Mouse (Mus musculus) G1E (cell line): ENCODE data around the gene Gm20683. TPM values are rescaled to one million over a fixed set of nuclear protein-coding genes. Genes with fewer than 3 reads are reported as not detected.

Experiments
- ATAC-seq: 2 replicates; pipeline ENCODE4 v1.8.0; 2016; ENCODE audit warnings: mild to moderate bottlenecking; ENCODE audit not compliant: insufficient number of reproducible peaks, poor library complexity, low FRiP score, severe bottlenecking; ENCODE audit errors: extremely low read depth
- DNase-seq: peaks from one replicate; pipeline ENCODE4 v3.0.0; 2012; ENCODE audit warnings: low spot score
- H3K27me3 ChIP-seq: 2 replicates; pipeline ENCODE4 v1.6.1; 2012; ENCODE audit warnings: mild to moderate bottlenecking, low read length, inconsistent platforms; ENCODE audit not compliant: insufficient read depth
- H3K36me3 ChIP-seq: replicated peaks from 2 replicates; pipeline ENCODE3; 2012; ENCODE audit warnings: mild to moderate bottlenecking, inconsistent platforms
- H3K4me1 ChIP-seq: 2 replicates; pipeline ENCODE4 v1.6.1; 2012; ENCODE audit warnings: low read depth, low read length, inconsistent platforms, mixed read lengths; ENCODE audit not compliant: insufficient read depth
- H3K4me3 ChIP-seq: 2 replicates; pipeline ENCODE4 v1.5.1; 2012; ENCODE audit warnings: low read depth, mild to moderate bottlenecking, inconsistent platforms, low read length, moderate library complexity, mixed read lengths
- H3K9me3 ChIP-seq: replicated peaks from 2 replicates; pipeline ENCODE4 v1.6.1; 2012; ENCODE audit warnings: inconsistent platforms
- CTCF ChIP-seq: IDR thresholded peaks from 2 replicates; pipeline ENCODE4 v1.5.1; 2012; ENCODE audit warnings: low read depth, low read length, inconsistent platforms, mixed read lengths
- GATA1 ChIP-seq: IDR thresholded peaks from 2 replicates; pipeline ENCODE4 v1.6.1; 2012; ENCODE audit warnings: borderline replicate concordance, low read length, inconsistent platforms, mixed read lengths
- GATA2 ChIP-seq: IDR thresholded peaks from 2 replicates; pipeline ENCODE4 v1.6.1; 2012; ENCODE audit warnings: low read depth, low read length, inconsistent platforms, borderline replicate concordance
- POLR2AphosphoS5 ChIP-seq: IDR thresholded peaks from 2 replicates; pipeline ENCODE4 v1.6.1; 2012; ENCODE audit warnings: low read depth, low read length, inconsistent platforms; ENCODE audit not compliant: insufficient replicate concordance
- TAL1 ChIP-seq: conservative IDR thresholded peaks from 2 replicates; pipeline ENCODE4 v1.6.1; 2012; ENCODE audit warnings: low read depth, low read length, inconsistent platforms, mixed read lengths
- polyA plus RNA-seq: library from polyadenylated mRNA; stranded (reverse); fragments of >175 nt; gene quantifications from 2 replicates; pipeline ENCODE4 v1.2.3, GENCODE M21; 2012
- total RNA-seq, 2 experiments: library from RNA; stranded (forward) in 1 of 2; stranded (reverse) in 1 of 2; fragments of 200-1000 nt in 1 of 2; fragments of >200 nt in 1 of 2; fragmentation: Nextera tagmentation in 1 of 2; gene quantifications; 2 replicates each; pipeline ENCODE4 v1.2.3; 2014 to 2017

Gene Gm20683
- total and polyA plus RNA-seq, 3 experiments = 1.1 to 12.4 (median 3.0) TPM

DNA sequence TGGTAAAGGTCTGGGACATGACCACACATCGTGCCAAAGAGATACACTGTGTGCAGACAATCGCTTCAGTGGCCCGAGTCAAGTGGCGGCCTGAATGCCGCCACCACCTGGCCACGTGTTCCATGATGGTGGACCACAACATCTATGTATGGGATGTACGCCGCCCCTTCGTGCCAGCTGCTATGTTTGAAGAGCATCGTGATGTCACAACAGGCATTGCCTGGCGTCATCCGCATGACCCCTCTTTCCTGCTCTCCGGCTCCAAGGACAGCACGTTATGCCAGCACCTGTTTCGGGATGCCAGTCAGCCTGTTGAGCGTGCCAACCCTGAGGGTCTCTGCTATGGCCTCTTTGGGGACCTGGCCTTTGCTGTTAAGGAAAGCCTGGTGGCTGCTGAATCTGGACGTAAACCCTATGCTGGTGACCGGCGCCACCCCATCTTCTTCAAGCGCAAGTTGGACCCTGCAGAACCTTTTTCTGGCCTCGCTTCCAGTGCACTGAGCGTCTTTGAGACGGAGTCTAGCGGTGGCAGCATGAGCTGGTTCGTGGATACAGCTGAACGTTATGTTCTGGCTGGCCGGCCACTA lies 15.5 kb downstream of the Gm20683 start:
- no peak for DNase-seq
- Histone ChIP-seq H3K4me3 (peak overlapping the region; percentile 9; the same call in 1 of the 2 replicates), H3K27me3 (no peaks in the 10 kb centered on the region), H3K36me3 (peaks cover 71% of the 10 kb centered on the region), H3K4me1 (peaks cover 76% of the 10 kb centered on the region), H3K9me3 (no peaks in the 10 kb centered on the region)
- no peak for ATAC-seq
- TF ChIP-seq GATA1 (no peak), CTCF (no peak), GATA2 (no peak), TAL1 (no peak), POLR2AphosphoS5 (no peak)

- H3K4me1 ChIP-seq = peaks cover 69% of the 10 kb centered on the region
- no peak for ATAC-seq
- peaks cover 63% of the 10 kb centered on the region for H3K36me3 ChIP-seq
- TF ChIP-seq POLR2AphosphoS5 (no peak), CTCF (no peak), GATA2 (no peak), GATA1 (no peak), TAL1 (no peak)
- H3K27me3 ChIP-seq = peaks cover 5% of the 10 kb centered on the region
- DNase-seq = no peak
- H3K9me3 ChIP-seq = no peaks in the 10 kb centered on the region
- H3K4me3 ChIP-seq = peak overlapping the region; percentile 78; the same call in 1 of the 2 replicates
These were observed 16.3 kb downstream of the Gm20683 start for GRCm38 (mm10) chr17:25825311-25825710.

- TF ChIP-seq GATA2 (no peak), POLR2AphosphoS5 (no peak), CTCF (no peak), TAL1 (no peak), GATA1 (no peak)
- no peak for ATAC-seq
- Histone ChIP-seq H3K4me3 (peak overlapping the region; percentile 78), H3K36me3 (peaks cover 55% of the 10 kb centered on the region), H3K9me3 (no peaks in the 10 kb centered on the region), H3K4me1 (peaks cover 65% of the 10 kb centered on the region), H3K27me3 (peaks cover 13% of the 10 kb centered on the region)
- peak; percentile 57 for DNase-seq
These were observed 17.0 kb downstream of the Gm20683 start for GRCm38 (mm10) chr17:25824362-25825142.

DNA sequence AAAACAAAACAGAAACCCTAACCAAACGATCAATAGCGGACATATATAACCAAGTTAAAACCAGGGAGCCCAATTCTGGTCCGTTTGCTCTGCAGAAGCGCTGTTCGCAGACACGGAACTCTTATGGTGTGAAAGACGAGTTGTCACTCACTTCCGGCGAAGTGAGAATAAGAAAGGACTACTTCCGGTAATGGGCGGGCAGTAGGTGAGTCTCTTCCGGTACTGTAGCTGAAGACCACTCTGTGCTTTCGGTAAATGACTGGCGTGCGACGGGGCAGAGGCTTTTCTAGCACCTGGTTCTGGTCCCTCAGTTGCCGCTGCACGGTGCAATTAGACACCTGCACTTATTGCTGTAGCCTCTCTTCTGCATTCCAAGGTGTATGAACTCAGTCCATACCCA lies 18.1 kb downstream of the Gm20683 start, which contains the start of gene Wdr24:
Wdr24 (plus strand) TSS at position 176 of the 400 bp plus-strand sequence.
- Histone ChIP-seq H3K36me3 (peaks cover 44% of the 10 kb centered on the region), H3K27me3 (peaks cover 24% of the 10 kb centered on the region), H3K4me3 (peak within 1 kb of the TSS; percentile 78), H3K4me1 (peaks cover 62% of the 10 kb centered on the region), H3K9me3 (no peaks in the 10 kb centered on the region)
- ATAC-seq = peak; percentile 65
- TF ChIP-seq GATA2 = no peak
- TF ChIP-seq POLR2AphosphoS5 = no peak
- no peak for TF ChIP-seq CTCF
- no peak for TF ChIP-seq TAL1
- TF ChIP-seq GATA1 = no peak
- peak; percentile 75 for DNase-seq

DNA sequence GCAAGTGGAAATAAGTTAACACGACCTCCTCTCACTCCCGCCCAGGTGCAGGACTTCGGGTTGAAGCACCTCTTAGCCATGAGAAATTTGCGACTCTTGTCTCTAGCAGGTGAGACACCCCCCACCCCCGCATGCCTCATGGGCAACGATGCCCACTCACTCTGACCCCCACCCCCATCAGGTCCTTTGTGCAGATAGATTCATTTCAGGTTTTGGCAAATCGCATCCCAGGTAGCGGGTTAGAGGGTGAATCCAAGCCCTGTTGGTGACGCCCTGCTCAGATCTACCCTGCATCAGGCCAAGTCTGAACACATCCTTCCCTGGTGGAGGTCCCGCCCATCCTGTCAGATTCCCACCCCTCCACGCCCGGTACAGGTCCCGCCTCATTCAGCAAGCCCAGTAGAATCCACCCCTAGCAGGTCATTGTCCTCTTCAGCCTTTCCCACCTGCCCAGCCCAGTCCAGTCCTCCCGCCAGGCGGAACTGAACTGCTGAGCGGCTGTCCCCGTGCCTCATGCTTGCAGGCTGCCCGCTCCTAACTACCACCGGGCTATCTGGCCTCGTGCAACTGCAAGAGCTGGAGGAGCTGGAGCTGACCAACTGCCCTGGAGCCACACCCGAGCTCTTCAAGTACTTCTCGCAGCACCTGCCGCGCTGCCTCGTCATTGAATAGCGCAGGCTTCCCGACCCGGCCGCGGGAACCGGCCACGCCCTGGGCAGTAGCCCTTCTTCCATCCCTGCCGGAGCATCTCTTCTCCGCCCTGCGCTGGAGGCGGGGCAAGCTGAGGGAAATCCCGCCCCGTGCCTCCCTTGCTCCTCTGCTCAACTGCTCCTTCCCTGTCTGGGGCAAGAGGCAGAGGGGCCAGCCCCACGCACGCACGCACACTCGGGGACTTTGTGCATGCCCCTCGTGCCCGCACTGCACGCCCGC lies 22.4 kb downstream of the Gm20683 start:
- Histone ChIP-seq H3K36me3 (peaks cover 1% of the 10 kb centered on the region), H3K4me3 (peak overlapping the region; percentile 28; the same call in 1 of the 2 replicates), H3K27me3 (peaks cover 45% of the 10 kb centered on the region), H3K9me3 (no peaks in the 10 kb centered on the region), H3K4me1 (peaks cover 19% of the 10 kb centered on the region)
- TF ChIP-seq POLR2AphosphoS5 (no peak), GATA2 (no peak), TAL1 (no peak), GATA1 (no peak), CTCF (no peak)
- DNase-seq (no peak), ATAC-seq (no peak)

DNA sequence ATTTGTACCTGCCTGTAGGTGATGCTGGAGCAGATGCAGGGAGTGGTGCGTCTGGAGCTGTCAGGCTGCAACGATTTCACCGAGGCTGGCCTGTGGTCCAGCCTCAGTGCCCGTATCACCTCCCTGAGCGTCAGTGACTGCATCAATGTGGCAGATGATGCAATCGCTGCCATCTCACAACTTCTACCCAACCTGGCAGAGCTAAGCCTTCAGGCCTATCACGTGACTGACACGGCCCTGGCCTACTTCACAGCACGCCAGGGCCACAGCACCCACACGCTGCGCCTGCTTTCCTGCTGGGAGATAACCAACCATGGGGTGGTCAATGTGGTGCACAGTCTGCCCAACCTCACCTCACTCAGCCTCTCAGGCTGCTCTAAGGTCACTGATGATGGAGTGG lies 23.9 kb downstream of the Gm20683 start:
- peaks cover 12% of the 10 kb centered on the region for H3K4me1 ChIP-seq
- H3K4me3 ChIP-seq = no peak overlapping the region
- no peaks in the 10 kb centered on the region for H3K36me3 ChIP-seq
- DNase-seq (no peak), ATAC-seq (no peak)
- TF ChIP-seq GATA2 (no peak), TAL1 (no peak), GATA1 (no peak), POLR2AphosphoS5 (no peak), CTCF (no peak)
- no peaks in the 10 kb centered on the region for H3K9me3 ChIP-seq
- peaks cover 50% of the 10 kb centered on the region for H3K27me3 ChIP-seq
